Mouse (Mus musculus): Measurements from ENCODE around the gene 1190007I07Rik.

The 1190007I07Rik gene

DNA sequence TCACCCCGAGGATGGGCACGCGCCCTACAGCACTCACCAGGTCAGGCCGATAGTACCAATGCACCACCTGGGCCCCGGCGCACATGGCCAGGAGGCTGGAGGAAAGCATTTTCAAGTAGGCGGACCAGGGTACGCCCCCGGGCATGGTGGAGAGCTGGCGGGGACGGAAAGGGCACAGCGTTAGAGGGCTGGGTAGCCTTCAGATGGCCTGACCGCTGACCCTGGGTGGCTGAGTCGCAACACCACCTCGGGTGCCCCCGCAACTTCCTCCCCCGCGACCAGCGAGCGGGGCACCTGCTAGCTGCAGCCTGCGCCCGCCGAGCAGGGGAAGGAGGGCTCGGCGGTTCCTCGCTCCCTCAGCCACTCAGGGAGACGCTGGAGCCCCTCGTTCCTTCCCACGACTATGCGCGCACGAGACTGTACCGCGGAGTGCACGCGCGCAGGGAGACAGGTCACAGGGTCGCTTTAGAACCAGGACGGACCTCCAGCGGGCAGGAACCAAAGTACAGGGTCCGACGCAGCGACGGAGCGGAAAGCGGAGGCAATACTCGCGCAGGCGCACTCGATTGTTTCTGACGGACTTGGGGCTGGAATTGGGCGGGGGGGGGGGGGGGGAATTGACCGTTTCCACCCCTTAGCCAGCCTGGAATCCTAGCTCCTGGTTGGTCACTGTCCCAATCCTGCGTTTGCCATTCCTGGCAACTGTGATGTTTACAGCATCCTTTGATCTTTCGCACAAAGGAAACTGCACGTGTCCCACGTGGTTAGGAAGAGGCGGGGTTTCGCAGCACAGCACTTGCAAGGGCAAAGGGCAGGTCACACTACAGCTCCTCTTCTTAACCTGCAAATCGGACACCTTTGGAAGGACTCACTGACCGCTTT is at the start of gene 1190007I07Rik:
Gene 1190007I07Rik, minus strand, starts transcription at position 558 of the 882 bp plus-strand sequence.
- peak; percentile 81 to 89 for DNase-seq (ENCODE audit: low spot score in 2 of 2)

DNA sequence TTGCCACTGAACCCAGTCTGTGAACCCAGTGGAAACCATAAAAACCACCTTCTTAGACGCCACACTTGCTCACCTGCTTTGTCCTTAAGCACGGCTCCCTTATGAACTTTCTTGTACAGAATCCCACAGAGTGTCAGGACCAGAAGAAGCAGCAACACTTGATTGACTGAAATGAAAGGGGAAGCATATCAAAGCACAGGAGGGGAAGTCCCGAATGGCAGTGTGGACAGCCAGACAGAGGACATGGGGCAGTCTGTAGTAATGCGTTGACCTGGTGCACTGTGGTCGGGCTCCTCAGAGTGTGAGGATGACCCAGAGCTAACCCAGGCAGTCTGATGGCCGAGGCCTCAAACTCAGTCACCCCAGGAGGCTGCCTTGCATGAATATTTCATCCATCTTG is 47.2 kb upstream of the 1190007I07Rik start:
- DNase-seq (ENCODE audit: low spot score in 2 of 2): no peak

DNA sequence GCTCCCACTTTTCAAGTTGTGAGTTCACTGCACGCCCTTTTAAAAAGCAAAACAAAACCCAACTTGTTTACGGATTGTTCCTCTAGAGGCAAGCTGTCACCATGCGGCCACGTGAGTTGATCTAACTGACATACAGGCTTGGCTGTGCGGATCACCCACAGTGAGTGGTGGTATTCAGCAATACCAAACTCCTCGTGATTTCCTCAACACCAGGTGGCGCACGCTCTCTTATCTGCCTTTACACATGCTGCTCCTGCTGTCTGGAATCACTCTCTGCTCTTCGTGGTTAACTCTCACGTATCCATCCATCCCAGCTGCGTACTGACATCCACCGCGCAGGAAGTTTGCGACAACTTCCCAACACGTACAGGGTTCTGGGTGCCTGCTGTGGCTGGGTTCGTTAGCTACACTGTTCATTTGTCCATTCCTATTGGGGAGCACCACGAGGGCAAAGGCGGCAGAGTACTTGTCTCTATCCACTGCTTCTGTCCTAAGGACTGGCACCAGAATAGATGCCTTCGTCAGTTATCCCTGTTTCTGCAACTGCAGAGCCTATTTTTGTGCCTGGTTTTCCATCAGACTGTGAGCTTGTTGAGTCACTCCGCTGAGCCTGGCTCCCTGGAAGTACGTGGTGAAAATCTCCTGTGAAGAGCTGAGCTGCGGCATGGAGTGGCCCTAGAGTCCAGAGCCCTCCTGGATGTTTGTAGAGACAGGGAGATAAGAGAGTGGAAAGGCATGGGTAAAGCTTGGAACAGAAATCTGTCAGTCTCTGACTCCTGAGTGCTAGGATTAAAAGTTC is 43.6 kb upstream of the 1190007I07Rik start:
- DNase-seq (ENCODE audit: low spot score in 2 of 2): peak; percentile 93 to 97

DNA sequence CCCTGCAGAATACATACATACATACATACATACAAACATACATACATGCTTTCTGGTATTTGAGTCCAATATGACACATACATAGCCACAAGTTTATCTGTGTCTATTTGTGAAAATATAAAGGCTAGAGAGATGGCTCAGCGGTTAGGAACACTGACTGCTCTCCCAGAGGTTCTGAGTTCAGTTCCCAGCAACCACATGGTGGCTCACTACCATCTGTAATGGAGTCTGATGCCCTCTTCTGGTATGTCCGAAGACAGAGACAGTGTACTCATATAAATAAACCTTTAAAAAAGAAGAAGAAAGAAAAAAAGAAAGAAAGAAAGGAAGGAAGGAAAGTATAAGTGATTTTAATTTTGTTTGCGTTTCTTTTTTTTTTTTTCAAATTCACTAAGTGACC is 42.9 kb upstream of the 1190007I07Rik start:
- no peak for DNase-seq (ENCODE audit: low spot score in 2 of 2)

DNA sequence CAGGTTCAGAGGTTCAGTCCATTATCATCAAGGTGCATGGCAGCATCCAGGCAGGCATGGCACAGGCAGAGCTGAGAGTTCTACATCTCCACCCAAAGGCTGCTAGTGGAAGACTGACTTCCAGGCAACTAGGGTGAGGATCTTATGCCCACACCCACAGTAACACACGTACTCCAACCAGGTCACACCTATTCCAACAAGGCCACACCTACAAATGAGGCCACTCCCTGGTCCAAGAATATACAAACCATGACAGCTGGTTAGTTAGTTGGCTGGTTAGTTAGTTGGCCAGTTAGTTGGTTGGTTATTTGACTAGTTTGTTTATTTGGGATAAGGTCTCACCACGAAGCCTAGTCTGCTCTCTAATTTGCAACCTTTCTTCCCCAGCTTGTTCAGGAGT is 40.3 kb upstream of the 1190007I07Rik start:
- DNase-seq (ENCODE audit: low spot score in 2 of 2): no peak

DNA sequence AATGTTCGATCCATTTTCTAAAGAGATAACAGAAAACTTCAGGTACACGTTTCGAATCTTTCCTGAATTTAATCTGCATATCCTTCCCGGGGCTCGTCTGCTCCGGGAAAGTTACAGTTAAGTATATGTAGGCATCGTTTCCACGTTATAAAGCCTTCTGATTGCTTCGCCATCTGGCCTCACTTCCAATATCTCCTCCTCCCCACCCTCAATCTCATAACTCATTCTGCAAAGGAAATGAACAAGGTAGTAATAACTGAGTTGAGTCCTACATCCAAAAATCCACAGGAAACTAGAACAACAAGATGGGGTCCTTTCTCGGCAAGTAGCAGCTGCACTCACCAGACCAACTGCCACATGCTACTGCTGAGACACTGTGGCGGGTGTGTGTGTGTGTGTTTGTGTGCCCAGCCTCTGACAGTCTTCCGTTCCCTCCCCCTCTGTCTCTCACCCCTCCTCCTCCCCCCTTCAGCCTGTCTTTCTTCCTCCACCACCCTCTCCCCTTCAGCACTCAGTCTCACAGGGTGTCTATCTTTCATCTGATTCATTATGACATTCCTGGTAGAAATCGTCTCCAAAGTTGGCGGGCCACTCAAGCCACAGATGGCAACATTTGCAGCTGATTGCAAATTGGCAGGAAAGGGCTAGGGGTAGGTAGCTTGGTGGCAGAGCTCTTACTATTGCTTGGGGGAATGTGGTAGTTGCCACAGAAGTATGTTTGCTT is 39.4 kb upstream of the 1190007I07Rik start:
- DNase-seq (ENCODE audit: low spot score in 2 of 2): peak; percentile 49 to 55

DNA sequence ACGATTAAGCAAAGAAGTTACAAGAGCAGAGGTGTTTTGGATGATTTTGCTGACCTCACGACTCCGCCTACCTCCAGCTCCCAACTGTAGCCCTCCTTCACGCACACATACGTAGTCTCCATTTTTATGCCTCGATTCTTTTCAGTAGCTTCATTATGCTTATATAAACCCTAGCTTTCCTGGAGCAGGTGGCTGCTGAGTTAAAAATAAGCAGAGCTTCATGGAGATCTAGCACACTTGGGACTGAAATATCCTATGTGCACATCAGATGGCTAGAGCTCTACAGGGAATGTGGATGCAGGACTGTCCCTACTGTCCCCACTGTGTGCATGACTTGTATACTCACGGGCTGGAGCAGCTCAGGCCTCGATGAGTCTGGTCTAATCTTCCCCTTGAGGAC is 38.8 kb upstream of the 1190007I07Rik start:
- peak; percentile 66 to 76 for DNase-seq (ENCODE audit: low spot score in 2 of 2)

DNA sequence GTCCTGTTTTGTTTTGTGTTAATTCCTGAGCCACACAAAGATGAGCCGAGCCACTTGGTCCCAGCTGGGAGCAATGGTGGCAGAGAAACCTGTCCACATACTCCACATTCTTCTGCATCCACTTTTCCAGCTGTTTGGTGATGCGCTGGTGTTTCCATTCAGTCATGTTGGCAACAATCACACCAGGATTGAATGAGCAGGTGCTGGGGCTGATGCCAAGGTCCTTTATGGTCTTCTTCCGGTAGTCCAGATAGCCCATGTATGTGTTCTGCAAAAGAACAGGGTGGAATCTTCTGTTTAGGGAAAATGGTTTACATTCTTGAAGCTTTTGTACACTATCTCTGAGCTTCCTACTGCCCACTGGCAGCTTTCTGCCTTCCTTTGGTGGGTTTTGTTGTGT is 31.6 kb upstream of the 1190007I07Rik start:
- no peak for DNase-seq (ENCODE audit: low spot score in 2 of 2)

DNA sequence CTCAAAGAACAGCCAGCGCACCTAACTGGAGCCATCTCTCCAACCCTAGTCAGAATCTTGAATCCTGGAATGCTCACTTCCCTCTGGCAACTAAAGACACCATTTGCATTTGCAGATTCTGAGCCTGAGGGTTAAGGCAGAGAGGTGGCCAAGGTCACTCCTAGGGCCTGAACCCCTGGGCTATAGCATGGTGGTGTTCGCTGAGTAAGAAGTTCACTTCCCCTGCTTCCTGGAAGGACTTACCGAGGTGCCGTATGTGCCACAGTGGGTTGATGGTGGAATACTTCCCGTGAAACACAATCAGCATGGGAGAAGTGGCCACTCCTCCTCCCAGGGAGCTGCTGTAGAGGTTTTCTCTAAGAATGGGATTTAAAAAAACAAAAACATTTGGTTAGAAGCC is 29.6 kb upstream of the 1190007I07Rik start:
- no peak for DNase-seq (ENCODE audit: low spot score in 2 of 2)

DNA sequence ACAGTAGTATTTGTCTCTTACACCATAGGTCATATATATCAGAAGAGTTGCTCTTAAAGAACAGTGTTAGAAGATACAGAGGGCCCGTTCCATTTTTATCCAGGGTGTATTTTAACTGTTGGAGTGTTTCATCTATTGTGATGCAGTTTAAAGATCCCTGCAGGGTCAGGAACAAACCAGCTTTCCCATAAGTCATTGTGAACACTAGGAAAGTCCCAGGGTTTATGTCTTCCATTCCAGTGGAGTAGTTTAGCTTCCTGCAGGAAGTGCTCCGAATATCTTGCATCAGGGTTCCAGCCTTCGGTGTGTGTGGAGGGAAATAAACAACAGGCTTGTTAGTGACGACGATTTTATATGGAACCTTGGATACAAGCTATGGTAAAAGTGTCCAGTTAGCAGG is 28.2 kb upstream of the 1190007I07Rik start:
- no peak for DNase-seq (ENCODE audit: low spot score in 2 of 2)

DNA sequence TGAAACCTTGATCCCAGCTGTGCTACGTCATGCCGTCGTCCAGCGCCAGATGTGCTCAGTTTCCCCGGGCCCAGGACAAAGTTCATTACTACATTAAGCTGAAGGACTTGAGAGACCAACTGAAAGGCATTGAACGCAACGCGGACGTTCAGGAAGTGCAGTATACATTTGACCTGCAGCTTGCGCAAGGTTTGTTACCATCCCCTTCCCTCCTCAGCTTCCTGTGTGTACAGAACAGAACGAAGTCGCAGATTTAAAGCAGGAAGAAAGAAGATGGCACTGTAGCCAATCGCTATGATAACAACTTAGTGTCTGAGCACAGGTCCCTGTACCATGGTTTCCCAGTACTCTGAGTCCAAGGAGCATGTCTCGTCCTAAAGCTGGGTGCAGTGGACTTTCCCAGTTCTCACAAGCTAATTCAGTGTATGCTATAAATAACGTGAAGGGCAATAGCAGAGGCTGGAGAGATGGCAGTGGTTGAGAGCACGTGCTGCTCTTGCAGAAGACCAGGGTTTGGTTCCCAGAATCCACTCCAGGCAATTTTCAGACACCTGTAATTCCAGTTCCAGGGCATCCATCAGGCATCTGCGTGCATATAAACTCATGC is 24.3 kb upstream of the 1190007I07Rik start:
- no peak for DNase-seq (ENCODE audit: low spot score in 2 of 2)

DNA sequence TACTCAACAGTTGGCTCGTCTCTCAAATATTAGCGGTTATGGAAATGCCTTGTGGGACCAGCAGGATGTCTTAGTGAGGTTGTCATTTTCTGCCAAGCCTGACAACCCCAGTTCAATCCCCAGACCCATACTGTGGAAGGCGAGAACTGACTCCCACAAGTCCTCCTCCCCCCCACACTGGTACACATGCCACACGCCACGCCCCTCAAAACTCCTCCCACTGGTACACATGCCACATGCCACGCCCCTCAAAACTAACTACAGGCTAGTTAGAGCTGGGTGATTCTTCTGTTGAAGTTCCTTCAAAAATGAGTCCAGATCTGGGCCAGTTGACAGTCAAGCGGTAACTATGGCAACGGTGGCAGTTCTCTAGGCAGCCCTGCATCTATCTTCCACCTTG is 23.1 kb upstream of the 1190007I07Rik start:
- no peak for DNase-seq (ENCODE audit: low spot score in 2 of 2)

DNA sequence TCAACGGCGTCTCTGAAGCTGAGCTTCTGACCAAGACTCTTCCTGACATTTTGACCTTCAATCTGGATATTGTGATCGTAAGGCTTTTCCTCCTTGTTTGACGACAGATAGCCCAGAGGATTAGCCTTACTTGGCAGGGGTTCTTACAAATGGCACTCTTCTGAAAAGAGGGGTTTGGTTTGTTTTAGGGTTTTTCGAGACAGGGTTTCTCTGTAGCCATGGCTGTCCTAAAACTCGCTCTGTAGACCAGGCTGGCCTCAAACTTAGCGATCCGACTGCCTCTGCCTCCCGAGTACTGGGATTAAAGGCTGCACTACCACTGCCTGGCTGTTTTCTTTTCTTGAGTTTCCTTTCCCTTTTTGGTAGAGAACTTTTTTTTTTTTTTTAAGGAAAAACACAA is 18.5 kb upstream of the 1190007I07Rik start:
- no peak for DNase-seq (ENCODE audit: low spot score in 2 of 2)

DNA sequence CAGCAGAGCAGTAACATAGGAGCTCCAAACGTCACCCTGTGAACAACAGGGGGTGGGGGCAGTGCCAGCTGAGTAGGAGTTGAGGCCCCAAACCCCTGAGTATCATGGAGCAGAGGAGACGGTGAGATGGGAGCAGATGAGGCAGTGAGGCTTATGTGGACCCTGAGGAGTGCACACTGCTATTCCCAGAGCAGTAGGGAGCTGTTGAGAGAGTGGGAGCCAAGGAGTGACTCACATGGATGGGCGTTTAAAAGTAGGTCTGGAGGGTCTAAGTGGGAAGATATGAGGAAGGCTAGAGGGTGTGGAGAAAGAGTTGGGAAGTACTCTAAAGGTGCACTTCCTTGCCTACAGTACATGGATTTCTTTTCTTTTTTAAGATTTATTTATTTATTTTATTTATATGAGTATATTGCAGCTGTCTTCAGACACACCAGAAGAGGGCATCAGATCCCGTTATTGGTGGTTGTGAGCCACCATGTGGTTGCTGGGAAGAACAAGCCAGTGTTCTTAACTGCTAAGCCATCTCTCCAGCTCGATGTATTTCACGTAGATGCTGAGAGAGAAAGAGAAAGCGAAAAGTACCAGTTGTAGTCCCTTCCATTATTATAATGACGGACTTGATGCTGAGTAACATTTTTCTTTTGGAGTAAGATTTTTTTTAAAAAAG is 16.1 kb upstream of the 1190007I07Rik start:
- no peak for DNase-seq (ENCODE audit: low spot score in 2 of 2)

DNA sequence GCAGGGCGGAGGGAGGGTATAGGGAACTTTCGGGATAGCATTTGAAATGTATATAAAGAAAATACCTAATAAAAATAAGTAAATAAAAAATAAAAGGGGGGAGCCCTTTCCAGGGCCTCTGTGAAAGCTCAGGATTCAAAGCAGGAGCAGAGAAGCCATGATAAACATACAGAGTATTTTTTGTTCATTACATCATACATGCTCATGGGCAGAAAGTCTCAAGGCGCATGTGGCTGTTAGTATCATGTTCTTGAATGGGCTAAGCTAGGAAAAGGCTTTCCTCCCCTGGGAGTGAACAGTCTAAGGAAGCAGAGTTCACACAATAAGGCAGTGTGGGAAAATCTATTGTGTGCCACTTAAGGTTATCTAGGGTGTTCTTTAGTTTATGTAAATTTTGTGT is 13.3 kb upstream of the 1190007I07Rik start:
- no peak for DNase-seq (ENCODE audit: low spot score in 2 of 2)

DNA sequence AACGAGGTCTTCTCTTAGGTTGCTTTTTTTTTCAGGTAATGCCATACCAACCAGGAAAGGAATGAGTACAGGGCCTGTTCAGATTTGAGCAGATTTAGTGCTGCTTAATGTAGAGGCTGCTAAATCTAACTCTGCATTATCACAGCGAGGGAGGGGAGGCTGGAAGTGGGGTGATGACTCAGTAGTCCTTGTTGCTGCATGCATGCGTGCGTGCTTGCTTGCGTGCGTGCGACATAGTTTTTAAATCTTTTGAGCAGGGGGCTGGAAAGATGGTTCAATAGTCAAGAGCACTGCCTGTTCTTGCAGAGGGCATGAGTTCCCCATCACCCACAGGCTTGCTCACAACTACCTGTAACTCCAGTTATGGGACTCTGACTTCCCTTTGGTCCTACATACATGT is 11.3 kb upstream of the 1190007I07Rik start:
- peak in 1 of 2 experiments; percentile 39 for DNase-seq (ENCODE audit: low spot score in 2 of 2)

DNA sequence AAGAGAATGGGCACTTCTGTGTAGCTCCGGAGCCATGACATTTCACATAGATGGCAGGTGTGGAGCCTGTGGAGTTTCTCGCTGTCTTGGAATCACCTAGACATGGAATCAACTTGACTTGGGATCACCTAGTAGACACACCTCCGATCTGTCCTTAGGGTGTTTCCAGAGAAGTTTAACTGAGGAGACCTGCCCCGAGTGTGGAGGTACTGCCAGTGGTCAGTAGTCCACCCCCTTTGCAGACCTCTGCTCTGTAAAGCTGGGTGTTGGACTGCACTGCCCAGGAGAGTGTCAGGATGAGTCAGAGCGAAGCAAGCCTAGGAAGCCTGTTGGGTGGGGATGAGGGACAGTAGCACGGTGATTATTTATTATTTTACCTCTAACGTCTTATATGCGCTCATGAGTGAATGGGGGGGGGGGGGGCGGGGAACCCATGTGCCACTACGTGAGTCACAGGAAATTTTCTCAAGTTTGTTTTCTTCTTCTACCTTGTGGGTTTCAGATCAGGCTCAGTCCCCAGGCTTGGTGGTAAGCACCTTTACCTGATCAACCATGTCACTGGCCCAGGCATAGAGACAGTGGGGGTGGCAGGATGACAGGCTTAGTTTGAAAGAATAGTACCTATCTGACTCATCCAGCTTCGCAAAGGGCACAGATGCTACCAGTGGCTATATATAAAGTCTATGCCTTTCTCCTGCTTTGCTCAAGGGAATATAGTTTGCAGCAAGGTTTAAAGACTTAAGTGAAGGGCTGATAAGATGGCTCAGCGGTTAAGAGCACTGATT is 9.7 kb upstream of the 1190007I07Rik start:
- DNase-seq (ENCODE audit: low spot score in 2 of 2): no peak

DNA sequence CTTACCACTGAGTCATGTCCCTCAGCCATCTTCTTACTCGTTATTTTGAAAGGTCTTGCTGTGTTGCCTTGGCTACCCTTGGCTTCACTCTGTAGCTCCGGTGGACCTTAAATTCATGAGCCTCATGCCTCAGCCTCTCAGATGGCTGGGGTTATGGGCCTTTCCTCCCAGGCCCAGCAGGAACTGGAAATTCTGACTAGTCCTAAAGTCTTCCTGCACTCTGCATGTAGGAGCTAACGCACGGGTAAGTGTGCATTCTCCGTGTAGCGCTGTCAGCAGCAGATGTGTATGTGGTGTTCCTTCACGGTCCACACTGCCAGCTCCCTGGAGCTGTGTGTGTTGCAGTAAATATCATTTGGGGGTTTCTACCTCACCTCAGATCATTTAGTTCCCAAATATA is 8.1 kb upstream of the 1190007I07Rik start:
- DNase-seq (ENCODE audit: low spot score in 2 of 2): no peak

DNA sequence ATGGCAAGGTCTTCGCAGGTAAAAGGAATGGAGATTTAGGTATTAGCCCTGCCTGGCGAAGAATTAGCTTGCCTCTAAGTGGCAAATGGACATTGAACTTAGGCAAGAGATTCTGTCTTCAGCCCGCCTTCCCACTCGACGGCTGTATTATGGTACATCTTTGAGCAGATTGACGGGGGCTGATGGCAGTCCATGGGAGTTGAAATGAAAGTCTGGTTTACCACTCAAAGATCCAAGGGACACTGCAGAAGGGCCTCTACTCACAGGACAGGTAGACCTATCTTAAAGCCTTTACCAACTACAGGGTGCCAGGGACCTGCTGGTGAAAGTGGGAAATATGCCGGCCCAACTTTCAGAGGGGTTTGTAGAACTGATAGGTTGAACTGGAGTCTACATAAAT is 7.5 kb upstream of the 1190007I07Rik start:
- no peak for DNase-seq (ENCODE audit: low spot score in 2 of 2)

DNA sequence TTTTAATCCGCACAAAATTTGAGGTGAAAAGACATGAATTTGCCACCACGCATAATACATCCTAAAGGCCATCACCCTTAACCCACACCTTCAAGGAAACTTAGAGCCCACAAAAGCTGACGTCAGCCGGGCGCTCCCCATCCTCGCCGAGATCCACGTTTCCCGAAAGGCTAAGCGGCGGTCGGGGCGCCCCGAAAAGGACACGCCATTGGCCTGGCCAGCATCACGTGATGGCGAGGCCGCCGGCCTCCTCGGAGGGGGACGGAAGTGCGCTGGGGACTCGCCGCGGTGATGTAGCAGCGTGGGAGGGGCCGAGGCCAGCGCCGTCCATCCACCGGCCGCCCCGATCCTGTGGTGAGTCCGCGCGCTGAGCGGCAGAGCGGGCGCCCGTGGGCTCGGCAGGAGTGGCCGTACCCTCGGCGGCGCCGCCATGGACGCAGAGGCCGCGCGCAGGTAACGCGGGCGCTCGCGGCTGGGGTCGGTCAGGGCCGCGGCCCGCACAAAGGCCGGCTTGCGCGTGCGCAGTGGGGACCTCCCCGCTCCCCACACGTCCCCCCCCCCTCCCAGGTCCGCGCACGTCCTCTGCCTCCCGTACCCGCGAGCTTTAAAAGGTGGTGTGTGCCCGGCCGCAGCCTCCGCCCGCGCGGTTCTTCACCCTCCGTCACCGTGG is 6.7 kb upstream of the 1190007I07Rik start, which contains the start of gene Tdg:
Gene Tdg, plus strand, starts transcription at position 243 of the 670 bp plus-strand sequence.
- peak; percentile 87 for DNase-seq (ENCODE audit: low spot score in 2 of 2)

All from right cerebral cortex, adult 2 months (tissue).